Mouse (Mus musculus): ENCODE data around the gene Lenep.

GRCm38 (mm10) chr3:89409701-89410100 lies 7.1 kb upstream of the Lenep start:
- TF ChIP-seq CTCF (IDR thresholded peaks at IDR 0.05; ENCODE audit: low read depth, low read length), result no peak
- no peak for TF ChIP-seq POLR2A (IDR thresholded peaks at IDR 0.05; ENCODE audit: extremely low read depth, insufficient read depth, low read length)

All from liver, adult 2 months (tissue).